Mouse (Mus musculus) CD4-positive helper T cell, adult 2 months (primary cell): Measurements from ENCODE around the gene Zfp273.
"Not testable (repeated sequence)": the region's sequence is repeated elsewhere in the genome, so short reads cannot be mapped to it uniquely, and the experiment has no call there.

ENCODE experiments used
- DNase-seq: peaks from one replicate; pipeline ENCODE4 v3.0.0-alpha.2; 2012; ENCODE audit warnings: low read depth, missing footprints, low spot score

Gene Zfp273

DNA sequence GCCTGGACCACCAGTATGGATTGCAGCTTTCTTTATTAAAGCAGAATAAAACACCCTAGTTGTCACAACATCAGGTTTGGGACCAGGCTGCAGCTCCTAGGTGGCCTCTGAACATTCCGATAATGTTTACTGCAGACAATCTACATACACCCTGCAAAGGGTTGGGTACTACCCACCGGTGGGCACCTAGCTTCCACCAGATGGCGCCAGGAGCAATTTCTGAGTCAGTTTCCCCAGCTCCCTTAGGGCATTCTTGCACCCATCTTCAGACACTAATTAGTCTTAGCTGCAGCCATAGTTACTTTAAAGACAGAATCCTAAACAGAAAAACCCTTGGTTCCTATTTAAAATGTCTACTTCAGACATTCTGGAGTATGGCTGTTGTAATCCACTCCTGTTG is 54.4 kb downstream of the Zfp273 start:
- DNase-seq: no peak

DNA sequence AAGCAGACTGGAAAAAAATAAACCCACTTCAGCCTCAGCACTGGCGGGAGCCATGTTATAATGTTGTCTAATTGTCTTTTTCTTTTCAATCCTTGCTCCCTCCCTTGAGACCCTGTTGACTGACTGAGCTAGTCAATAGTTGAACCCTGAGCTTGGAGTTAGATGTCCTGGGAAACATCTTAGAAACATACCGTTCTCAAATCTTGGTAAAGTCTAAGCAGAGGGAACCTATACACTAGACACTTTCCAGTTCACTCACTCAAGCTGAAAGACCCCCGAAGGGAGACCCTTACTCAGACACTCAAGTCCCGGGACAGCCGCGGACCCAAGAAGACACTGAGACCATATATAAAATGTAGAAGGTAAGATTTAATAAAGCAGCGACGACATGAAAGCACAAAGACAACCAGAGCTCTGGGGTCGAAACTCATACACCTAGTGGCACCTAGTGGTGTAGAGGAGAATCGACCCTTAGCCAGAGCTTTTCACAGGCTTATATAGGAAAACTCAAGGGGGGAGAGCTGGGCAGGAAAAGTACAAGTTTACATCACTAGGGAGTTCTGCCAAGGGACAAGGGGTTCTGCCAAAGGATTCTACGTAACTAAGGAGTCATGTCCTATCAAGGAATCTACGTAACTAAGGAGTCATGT is 62.6 kb downstream of the Zfp273 start:
- DNase-seq: not testable (repeated sequence)
